ENCODE assay signal across 1 mouse cellular context in the genomic region with DNA sequence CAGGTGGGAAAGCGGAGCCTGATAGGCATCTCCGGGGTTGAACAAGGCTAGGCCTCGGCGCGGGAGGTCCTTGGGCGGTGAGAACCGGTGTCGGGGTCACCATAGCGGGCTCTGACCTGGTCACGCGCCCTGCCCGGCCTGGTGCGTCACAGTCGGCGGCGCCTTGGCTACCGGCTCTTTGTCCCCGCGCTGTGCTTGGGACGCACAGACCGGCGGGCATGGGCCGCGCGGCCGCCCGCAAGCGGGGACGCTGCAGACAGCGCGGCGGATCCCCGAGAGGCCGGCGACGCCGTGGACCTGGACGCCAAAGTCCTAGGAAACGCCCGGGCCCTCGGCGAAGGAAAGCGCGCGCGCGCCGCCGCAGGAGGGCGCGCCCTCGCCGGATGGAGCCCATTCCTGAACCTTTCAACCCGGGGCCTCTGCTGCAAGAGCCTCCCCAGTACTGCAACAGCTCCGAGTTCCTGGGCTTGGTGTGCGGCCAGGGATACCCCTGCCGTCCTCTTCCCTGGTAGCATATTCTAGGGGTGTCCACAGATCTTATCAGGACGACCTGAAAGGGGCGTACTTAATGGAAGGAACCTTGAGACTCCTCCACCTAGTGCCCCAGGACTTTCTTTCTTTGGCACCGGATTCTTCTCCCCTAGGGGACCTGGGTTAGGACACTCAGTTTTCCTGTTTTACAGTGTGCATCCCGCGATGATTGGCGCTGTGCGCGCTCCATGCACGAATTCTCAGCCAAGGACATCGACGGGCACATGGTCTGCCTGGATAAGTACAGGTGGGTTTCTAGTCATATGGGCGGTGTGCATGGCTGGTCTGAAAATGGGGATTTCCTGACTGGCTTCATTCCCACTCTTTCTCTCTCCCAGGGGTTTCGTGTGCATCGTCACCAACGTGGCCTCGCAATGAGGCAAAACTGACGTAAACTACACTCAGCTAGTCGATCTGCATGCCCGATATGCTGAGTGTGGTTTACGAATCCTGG.
TF ChIP-seq lines count a peak whose summit lies in the region.

No protein-coding gene starts in this region.

TF ChIP-seq in ES-E14, 5 proteins besides CTCF, POLR2A, EP300 and RAD21:
- TF ChIP-seq HCFC1 (IDR thresholded peaks at IDR 0.05; ENCODE audit: borderline replicate concordance, insufficient read depth, low read length) = no peak
- TF ChIP-seq CHD2 (IDR thresholded peaks at IDR 0.05; ENCODE audit: low read depth, low read length) = no peak
- no peak for TF ChIP-seq ZNF384 (IDR thresholded peaks at IDR 0.05; ENCODE audit: low read depth, low read length)
- TF ChIP-seq MAFK (IDR thresholded peaks at IDR 0.05; ENCODE audit: insufficient read depth, low read depth, low read length) = no peak
- no peak for TF ChIP-seq ZC3H11A (IDR thresholded peaks at IDR 0.05; ENCODE audit: borderline replicate concordance, low read depth, low read length)
